Mouse (Mus musculus) embryo, embryonic 10 days (tissue): Measurements from ENCODE around the gene Capn2.

ENCODE experiments used
- DNase-seq: peaks from one replicate; pipeline ENCODE4 v3.0.0-alpha.2; 2015; ENCODE audit warnings: low spot score

Capn2 gene

DNA sequence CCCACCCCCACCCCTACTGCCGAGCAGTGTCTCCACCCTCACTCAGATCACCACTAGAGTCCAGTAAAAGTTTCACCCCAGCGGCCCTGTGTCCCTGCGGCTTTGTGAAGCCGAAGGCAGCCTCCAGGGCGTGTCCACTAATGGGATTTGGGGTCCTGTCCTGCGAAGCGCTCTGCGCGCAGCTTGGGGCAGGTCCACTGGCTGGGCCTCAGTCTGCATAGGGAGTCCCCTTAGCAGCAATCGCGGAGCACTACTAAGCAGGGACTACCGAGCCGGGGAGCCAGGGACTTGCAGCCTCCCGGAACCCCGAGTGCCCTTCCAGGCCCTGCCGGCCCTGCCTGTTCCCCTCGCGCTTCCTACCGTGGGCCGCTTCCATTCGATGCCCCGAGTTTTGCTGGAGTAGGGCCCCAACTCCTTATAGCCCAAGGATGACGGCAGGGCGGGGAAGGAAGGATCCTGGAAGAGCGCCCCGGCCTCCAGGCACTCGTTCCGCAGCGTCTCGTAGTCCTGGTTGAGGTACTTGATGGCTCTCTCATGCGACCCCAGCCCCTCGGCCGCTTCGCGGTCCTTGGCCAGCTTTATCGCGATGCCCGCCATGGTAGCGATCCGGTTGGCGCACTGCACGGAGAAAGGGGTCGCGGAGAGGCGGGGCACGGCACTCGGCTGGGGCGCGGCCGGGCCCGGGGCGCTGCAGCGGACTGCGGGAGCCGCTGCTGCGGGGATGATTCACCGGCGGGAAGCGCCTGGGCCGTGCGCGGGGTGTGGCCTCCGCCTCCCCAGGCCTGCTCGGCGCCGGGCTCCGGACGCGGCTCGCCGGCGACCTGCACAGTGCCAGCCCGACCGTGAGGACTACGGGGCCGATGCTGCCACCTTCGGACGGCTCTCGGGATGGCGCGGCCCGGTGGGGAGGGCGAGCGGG is at the start of gene Capn2:
Gene Capn2 (minus strand): TSS at position 851 of the 919 bp plus-strand sequence.
- DNase-seq = peak; percentile 83

DNA sequence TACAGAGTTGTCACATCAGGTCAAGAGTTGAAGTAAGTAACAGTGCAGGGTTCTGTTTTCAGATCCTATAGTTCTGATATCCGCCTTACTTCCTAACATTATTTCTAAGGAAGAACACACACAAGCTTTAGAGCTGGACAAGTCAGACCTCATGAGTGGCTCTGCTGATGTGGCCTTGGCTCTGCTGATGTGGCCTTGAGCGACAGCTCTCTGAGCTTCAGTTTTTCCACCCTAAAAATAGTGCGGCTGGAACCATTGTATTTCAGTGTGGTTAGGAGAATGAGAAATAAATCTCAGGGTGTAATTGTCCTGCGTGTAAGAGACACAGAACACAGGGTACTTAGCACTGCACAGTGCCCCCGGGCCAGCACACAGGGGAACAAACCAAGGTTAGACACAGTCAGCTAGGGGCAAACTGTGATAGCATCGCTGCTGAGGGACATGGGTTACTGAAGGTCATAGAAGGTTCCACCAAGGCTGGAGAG is 48.0 kb upstream of the Capn2 start:
- DNase-seq = no peak

DNA sequence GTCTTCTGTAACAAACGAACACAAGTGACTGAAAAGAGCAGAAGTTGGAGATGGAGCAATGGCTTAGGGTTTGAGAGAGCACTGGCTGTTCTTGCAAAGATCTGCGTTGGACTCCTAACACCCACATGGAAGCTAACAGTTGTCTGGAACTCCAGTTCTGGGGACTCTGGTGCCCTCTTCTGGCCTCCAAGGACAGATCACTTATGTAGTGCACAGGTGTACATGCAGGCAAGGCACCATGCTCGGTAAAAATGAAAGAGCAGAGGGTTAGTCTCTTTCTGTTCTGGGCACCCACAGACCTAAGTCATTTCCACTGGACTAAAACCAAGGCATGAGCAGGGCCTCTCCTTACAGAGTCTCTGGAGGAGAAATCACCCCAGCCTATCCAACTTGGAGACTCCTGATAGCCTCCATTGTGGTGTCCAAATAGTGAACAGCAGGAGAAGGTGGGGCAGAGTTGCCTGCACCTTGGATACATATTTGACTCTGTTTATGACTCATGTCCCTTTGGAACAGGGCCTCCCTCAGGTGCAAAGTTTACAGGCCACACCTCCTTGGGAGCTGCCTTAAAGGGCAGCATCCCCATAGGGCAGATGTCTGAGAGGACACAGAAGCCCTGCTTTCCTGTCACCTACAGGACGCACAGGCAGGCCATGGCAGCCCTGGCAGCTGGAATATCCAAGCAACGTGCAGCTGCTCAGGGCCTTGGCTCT is 47.2 kb upstream of the Capn2 start, which contains the start of gene Capn8:
Gene Capn8 (plus strand): TSS at position 600 of the 713 bp plus-strand sequence.
- DNase-seq = peak; percentile 34

DNA sequence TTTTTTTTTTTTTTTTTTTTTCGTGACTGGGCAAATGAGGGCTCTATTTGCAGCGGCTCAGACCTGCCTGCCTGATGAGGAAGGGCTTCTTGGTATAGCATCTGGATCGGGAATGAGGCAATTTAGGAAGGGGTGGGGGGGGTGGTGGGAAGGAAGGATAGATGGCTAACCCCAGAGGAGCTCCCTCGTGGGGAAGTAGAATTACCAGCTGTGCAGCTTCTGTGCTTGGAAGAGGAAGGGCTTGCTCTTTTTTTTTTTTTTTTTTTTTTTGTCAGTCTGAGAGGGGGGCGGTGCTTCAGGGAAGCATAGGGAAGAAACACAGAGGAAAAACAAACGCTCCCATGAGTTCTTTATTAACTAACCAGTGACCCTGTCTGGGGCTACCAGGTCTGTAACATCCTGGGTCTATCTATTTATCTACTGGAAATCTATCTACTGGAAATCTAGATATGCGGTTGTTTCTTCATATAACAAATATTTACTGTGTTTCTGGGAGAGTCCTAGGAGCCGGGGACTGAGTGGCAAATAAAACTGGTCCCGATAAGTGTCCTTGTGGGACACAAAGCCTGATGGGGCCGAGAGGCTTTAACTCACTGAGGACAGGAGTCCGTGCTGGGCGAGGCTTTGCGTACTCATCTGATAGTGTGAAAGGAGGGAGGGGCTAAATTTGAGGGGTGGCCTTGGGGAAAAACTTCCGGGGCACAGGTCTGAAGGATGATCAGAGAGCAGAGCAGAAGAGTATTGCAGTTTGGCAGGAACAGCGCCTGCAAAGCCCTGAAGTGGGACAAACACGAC is 45.4 kb upstream of the Capn2 start:
- peak; percentile 33 for DNase-seq

DNA sequence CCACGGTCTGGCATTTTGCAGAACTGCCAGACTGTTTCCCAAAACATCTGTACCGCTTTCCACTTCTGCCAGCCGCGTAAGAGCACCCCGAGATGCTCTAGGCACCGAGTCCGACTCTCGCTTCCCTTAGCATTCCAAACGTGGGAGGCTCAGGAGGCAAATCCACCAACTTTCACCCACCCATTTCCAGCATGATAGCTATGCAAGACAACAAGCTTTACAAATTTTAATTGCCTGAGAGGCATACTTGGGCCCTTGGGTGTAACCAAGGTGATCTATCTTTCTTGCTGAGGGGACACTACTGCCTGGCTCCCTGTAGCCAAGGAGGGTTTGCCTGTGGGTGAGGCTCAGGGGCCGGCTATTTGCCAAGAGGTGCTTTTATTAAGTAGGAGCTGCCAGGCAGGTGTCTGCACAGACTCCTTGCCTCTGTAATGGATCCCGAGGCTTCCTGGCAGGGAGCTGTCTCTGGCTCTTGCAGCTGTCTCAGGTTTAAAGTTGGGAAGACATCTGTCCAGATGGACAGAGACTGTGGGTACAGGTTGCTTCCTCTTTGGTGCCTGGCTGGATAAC is 44.6 kb upstream of the Capn2 start:
- DNase-seq = no peak

DNA sequence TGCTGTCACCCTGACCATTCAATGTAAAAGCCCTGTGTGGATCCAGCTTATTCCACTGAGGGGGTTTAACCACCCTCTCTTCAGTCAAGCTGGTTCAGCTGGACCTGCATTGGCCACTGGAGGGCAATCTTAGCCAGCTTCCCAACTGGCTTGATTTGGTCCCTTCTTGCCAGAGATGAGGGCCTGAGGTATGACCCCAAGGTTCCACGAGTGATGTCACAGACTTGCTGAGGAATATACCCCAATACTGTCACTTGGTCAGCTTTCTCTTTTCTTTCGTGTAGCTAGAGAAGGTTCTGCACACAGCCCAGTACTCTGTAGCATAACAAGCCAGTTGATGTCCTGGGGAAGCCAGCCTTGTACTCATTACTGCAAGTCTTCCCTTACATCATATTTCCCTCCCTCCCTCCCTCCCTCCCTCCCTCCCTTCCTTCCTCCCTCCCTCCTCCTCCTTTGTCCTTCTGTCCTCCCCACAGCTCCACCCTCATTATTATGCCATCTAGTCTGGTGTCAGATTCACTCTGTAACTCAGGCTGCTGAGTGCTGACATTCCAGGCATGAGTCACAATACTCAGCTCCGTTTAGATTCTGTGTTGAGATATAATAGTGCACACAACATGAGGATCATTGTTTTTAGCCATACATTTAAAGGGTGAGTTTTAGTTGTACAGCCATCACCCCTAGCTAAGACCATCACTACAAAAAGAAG is 43.1 kb upstream of the Capn2 start:
- peak; percentile 83 for DNase-seq

DNA sequence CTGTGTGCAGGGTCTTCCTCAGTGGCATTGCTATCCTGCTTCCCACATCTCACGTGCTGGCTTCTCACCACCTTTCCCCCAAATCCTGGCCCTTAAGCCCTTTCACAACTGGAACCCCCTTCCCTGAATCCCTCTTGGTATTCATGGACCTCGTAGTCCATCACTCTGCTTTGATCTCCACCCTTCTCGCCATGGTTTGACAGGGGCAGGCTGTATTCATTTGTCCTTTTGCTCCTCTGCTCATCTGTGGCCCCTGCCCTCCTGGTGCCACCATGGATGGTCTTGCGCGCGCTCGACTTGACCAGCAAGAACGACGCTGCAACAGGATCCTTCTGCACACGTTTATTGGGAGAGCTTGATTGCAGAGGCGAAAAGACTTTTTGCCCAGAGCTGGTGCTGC is 42.1 kb upstream of the Capn2 start:
- DNase-seq = no peak

DNA sequence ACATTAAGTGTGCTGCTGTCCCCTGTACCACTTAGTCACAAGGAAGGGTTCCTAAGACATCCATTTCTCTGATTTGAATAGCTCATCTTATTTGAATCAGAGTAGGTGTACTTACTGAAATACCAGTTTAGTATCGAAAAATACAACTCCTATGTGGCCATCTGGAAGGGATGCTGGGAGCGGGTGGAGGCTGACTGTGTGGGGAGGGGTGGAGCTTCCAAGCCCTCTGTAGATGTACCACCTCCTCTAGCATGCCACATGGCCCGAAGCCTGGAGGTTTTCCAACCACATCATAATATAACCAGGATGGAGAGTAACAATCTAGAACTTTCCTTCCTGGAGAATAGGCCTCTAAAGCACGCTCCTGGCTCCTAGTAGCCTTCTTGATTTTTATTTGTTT is 40.9 kb upstream of the Capn2 start:
- no peak for DNase-seq

DNA sequence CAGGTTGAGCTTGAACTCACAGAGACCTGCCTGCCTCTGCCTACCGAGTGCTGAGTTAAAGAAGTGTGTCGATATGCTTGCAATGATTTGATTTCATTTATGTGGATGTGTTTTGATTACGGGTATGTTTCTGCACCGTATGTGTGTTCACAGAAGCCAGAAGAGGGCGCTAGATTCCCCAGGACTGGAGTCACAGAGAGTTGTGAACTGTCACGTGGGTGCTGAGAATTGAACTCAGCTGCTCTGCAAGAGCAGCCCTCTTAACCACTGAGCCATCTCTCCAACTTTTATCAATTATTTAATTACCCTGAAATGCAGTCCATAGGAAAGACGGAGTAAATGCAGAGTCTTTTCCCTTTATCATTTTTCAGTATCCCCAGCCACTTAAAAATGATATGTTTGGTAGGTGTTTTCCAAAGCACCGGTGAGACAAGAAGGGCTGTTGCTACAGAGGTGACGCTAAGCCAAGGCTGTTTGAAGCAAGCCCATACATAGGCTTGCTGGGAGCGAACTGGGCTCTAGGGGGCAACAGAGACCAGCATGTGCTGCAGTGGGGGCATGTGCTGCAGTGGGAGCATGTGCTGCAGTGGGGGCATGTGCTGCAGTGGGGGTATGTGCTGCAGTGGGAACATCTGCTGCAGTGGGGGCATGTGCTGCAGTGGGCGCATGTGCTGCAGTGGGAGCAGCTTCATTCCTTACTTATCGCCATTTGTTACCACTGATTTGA is 36.4 kb upstream of the Capn2 start:
- peak; percentile 74 for DNase-seq

DNA sequence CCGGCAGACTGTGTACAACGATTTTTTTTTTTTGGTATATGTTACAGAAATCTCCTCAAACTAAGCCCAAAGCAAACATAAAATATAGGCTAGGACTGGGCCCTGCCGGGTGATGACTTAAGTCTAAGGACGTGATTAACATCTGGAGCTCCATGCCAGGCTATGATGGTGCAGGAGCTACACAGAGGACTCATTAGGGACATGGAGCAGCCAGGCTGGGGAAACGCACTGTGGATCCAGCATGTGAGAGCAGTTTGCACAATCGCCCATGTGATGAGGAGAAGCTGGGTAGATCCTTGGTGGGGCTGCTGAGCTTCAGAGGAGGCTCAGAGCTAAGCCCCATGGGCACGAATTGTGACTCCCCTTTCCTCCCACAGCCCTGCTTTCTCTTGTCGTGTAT is 33.4 kb upstream of the Capn2 start:
- DNase-seq = no peak

DNA sequence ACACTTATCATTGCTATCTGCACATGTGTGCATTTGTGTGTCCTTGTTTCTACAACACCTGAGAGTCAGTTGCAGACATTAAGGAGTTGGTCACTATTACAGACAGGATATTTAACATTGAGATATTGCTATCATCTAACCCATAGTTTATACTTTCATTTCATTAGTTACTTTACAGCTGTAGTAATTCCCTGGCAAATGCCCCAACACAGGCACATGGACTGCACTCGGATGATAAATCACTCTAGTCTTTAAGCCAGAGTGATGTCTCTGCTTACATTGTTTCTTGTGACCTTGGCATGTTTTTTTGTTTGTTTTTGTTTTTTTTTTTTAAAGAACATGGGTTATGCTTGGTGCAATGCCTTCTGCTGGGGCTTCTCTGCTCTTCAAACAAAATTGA is 26.5 kb upstream of the Capn2 start:
- DNase-seq = no peak

DNA sequence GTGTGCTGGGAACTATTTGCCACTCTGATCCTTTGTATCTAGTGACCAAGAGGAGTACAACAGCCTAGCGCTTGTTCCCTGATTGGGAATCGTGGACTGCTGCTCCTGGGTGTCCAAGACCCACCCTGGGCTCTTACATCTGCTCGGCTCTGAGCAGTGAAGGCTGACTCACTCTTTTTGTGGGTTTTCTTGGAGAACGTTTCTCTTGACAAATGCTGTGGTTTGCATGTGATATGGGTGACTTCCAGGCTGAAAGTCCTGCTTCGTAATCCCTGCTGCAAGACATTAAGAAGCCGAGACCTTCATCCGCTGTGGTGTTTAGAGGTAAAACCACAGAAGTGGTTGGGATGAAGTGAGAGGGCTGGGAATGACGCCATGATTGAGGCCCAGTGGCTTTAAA is 25.7 kb upstream of the Capn2 start:
- no peak for DNase-seq

DNA sequence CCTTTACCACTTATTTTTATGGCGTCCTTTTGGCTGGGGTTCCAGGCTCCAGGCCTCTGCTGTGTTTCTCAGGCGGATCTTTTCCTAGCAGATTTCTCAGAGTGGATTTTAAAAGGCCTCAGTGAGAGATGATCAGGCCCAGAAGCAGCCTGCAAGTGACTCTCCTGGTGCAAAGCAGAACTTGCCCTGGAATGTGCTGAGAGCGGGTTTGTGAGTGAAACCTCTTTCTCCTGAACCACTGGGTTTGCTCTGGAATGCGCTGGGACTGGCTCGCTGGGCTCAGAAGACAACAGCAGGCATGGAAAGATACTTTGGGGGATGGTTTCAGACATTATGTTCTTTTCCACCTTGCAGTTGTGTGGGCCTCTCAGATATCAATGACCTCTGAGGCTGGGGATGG is 24.7 kb upstream of the Capn2 start:
- DNase-seq = no peak

DNA sequence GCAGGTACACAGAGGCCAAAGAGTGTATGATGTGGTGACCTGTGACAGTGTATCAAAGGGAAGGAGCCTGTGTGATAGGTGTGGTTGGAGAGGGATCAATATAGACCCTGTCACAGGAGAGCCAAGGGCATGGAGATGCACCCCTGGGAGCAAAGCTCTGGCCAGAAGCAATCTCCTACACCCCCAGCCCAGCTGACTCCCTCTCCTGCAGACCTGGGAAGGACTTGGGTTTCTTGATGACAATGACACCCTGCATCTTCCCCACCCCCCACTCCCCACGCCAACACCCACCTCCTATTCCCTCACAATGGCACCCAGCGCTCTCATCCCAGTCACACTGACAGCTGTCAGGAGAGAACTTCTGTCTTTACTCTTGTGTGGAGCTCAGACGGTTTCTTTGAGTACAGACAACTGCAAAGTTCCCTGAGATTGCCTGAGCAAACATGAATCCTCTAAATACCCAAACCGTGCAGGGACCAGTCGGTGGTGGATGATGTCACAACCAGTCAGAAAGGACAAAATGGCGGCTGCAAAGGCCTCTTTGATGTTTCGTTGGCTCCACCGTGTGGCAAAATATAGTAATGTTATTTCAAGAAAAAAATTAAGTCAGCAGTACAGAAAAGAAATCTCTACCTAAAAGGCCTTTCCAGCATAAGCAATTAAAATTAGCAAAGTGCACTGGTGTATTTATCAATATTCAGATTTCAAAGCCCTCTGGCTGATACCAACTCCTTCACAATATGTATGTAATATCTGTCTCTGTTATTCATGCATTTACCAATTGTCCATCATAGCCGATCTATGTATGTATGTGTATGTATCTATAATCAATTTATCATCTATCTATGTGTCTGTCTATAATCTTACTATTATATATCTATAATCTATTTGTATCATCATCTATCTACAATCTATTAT is 21.9 kb upstream of the Capn2 start:
- DNase-seq = peak; percentile 92

DNA sequence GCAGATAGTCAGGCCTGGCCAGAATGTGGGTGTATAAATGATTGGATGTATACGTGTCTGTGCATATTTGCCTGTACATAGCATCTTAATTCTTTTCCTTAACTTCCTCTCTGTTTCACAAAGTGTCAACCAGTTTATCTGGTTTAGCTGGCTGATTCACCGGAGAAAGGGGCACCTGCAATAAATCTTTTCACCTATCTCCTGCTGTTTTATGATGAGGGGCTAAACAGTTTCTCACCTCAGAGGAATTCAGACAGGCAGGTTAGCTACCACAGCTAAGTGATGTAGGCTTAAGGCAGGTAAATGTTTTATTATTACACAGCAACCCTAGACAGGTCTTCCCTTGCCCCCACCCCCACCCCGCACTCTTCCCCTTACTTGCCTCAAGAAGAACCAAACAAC is 17.7 kb upstream of the Capn2 start:
- no peak for DNase-seq

DNA sequence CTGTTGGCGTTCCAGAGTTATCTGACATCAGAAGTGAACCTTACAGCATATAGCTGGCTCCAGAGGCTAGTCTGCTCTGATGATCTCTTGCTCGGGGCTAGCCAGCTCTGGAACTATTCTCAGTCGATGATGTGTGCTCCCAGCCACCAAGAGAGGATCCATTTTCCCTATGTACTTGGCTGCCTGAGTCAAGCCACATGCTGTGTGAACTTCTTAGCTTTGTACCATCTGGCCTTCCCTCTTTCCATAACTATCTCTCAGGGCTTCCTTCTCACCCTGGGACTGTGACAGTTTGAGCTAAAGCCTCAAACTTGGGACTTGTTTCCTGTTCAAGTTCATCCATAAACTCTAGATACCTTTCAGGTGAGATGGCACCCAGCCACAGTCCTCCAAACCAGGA is 16.2 kb upstream of the Capn2 start:
- no peak for DNase-seq

DNA sequence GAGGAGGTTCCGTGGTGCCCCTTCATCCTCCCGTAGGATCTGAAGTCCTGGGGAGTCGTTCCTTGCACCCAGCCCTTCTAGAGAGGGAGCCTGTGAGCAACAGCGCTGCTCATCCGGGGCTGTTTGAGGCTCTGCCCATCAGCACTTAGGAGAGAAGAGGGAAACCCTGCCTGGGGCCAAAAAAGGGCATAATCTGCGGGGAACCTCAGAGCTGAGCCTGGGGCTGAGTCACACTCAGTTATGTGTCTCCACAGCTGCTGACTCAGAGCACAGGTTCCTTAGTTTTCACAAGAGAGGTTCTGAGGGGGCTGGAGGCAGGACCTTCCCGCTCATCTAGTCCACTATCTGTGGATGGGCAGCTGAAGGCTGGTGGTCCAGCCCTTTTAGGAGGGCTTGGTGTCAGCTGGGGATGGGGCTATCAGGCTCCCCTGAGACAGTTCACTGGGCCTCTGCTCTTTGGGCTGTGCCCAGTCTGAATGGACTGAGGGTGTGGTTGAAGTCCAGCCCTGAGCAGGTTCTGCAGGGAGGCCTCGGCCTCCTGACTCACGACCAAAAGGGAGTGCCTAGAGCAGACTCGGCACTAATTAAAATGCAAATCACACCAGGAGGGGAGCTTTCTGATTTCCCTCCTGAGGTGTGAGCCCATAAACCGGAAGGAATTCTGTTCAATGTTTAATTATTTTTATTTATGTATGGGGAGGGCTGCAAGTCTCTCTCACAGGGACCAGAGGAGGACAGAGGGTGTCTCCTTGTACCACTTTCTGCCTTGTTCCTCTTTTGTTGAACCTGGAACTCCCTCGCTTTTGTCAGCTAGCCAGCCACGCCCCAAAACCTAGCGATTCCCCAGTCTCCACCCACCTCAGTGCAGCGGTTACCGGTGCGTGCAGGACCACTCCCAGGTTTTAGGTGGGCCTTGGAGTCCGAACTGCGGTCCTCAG is 10.8 kb upstream of the Capn2 start:
- DNase-seq = peak; percentile 17

DNA sequence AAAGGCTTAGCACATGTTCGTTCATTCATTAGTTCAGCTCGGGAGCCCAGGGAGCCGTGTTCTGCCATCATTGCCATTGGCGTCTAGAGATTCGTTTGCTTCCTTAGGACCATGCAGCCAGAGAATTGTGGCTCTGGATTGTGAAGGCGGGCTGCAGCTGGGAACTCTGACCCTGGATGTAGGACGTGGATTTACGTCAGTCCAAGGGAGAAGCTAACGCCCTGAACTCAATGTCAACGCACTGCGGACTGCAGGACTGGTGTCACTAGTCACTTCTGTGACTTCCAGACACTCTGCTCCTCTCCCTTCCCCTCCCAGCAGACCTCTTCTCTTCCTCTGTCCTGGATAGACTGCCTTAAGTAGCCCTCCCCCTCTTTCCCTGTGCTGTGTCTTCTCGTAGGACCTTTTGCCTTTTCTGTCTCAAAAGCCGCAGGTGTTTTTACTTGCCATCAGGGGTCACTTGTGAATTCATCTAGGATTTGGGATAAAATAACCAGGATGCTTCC is 9.9 kb upstream of the Capn2 start:
- no peak for DNase-seq
